Mouse (Mus musculus): ENCODE results near the gene Cnp.
"Not testable (repeated sequence)": the region's sequence is repeated elsewhere in the genome, so short reads cannot be mapped to it uniquely, and the experiment has no call there.

The Cnp gene

DNA sequence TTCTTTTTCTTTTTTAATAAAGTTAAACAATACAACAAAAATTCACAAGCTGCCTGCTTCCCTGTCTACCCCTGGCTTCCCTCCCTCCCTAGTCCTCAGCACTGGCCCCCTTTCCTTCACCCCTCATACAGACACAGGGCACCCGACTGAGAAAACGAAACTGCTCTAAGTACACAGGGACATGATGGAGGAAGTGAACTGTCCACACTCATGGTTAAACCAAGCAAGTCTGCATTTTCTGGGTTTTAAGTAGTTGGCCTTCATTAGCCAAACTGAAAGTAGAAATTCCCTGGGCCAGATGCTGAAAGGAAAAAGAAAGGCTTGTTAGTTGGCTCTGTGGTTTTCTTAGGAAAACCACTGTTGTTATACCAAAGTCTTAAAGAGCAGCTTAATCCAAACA lies 8.1 kb downstream of the Cnp start:
- in situ Hi-C loops (cut with MboI, MseI) = no loop called here

GRCm38 (mm10) chr11:100584561-100584961 lies 9.9 kb downstream of the Cnp start:
- in situ Hi-C loops (cut with MboI, MseI) = no loop called here

DNA sequence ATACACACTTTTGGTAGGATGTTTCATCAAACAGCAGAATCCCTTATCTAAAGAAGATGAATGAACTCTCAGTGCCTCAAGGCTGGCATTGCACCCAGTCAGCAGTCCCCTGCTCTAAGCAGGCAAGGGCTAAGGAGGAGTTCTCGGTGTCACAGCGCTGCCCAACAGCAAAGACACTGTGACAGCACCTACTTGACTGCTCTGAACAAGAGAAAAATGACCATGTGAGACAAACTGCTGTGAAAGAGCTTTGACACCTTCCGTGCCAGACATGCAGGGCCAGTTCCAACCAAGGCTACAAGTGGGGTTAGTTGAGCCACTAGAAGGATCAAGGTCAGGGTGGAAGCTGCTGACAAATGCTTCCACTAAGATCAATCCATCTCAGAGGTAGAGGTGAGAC lies 10.4 kb downstream of the Cnp start:
- in situ Hi-C loops (cut with MboI, MseI) = no loop called here

GRCm38 (mm10) chr11:100588462-100588861 lies 13.8 kb downstream of the Cnp start:
- in situ Hi-C loops (cut with MboI, MseI) = no loop called here

DNA sequence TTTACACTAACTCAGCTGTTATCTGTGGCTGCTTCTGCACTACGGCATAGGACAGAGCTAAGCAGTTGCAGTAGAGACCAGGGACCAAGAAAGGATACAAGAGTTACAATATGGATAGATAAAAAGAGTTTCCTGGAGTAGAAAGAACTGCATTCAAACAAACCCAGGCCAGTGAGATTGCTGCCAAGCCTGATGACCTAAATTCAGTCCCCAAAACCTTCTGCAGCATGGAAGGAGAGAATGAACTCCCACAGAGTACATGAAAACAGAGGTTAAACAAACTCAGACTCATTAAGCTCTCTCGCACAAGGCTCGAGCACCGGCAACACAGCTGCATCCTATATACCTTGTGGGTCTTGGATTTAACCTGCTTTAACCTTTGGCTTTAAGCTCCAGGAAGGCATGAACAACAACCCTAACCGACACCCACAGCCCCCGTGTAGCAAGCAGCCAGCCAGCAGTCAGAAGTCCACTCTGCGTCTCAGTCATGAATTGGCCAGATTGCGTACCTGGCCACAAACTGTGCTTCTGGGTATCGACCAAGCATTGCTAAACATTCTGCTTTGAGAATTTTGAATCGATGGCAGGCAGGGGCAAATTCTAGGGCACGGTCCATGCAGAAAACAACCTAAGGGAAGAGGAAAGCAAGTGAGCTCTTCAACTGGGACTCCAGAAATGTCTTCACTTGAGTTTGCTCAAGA lies 17.8 kb downstream of the Cnp start:
- in situ Hi-C loops (cut with MboI, MseI) = no loop called here

DNA sequence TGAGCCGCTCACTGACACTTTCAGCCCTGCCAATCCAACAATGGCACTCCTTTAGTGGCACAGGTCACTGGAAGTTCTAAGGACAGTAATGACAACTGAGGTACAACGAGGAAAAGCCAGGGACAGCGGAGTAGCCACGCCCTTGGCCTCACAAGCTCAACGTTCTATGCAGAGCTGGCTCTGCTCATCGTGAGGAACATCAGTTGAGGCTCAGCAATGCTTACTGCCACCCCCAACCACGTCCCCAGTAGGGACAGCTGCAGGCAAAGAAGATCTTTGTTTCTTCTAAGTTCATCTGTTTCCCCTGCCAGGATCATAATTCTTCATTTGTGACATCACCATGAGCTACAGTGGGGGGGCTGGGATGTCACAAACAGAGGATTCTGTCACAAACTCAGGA lies 19.9 kb downstream of the Cnp start:
- in situ Hi-C loops (cut with MboI, MseI) = no loop called here

- in situ Hi-C loops (cut with MboI, MseI) = no loop called here
Observed at GRCm38 (mm10) chr11:100595533-100595932, 20.8 kb downstream of the Cnp start.

GRCm38 (mm10) chr11:100598074-100598473 lies 23.4 kb downstream of the Cnp start:
- in situ Hi-C loops (cut with MboI, MseI) = no loop called here

DNA sequence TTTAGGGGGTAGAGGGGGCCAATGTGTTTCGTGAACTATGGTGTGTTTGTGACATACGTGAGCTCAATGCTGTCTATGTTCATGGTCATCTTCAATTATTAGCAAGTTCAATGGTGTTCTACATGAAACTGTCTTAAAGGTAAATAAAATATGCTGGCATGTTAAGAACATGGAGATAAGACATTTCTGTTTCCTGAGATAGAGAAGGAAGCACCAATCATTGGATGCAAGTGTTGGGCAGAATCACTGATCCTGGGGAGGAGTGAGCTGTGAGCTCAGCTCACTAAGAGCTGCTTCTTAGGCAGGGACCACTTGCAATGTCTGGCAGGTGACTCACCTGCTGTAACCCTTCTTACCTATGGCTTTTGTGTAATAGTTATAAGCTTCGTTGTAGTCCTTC lies 26.7 kb downstream of the Cnp start:
- in situ Hi-C loops (cut with MboI, MseI) = no loop called here

DNA sequence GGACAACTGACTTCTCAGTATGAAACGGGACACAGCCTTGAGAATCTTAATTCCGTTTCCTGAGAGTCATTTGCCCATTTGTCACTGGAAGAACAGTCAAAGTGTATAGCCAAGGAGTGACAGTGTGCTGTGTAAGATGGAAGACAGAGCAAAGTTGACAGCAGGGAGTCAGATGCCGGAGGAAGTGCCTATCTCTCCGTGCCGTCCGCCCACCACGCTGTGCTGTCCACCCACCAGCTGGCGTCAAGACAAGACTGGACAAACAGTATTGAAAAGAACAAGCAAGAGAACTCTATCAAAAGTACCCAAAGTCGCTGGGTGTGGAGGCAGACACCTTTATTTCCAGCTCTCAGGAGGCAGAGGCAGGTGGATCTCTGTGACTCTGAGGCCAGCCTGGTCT lies 28.5 kb downstream of the Cnp start:
- in situ Hi-C loops (cut with MboI, MseI) = no loop called here

- in situ Hi-C loops (cut with MboI, MseI) = no loop called here
Observed at GRCm38 (mm10) chr11:100603813-100604212, 29.1 kb downstream of the Cnp start.

GRCm38 (mm10) chr11:100604321-100605005 lies 29.8 kb downstream of the Cnp start:
- in situ Hi-C loops (cut with MboI, MseI) = no loop called here

- in situ Hi-C loops (cut with MboI, MseI) = no loop called here
Observed at GRCm38 (mm10) chr11:100605451-100605850, 30.7 kb downstream of the Cnp start.

GRCm38 (mm10) chr11:100607121-100607520 lies 32.4 kb downstream of the Cnp start:
- in situ Hi-C loops (cut with MboI, MseI) = no loop called here

DNA sequence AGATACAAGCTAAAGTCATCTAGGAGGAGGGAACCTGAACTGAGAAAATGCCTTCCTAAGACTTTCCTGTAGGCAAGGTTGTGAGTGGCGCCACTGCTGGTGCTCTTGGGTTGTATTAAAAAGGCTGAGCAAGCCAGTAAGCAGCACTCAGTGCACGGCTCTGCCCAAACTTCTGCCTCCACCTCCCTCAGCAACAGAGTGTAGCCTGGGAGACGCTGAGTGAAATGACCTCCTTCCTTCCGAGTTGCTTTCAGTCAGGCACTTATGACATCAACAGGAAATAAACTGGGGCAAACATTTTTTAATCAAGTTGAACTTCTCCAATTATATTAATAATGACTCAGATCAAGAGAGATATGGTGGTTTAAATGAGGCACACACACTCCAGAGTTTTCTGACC lies 34.1 kb downstream of the Cnp start:
- in situ Hi-C loops (cut with MboI, MseI) = no loop called here

DNA sequence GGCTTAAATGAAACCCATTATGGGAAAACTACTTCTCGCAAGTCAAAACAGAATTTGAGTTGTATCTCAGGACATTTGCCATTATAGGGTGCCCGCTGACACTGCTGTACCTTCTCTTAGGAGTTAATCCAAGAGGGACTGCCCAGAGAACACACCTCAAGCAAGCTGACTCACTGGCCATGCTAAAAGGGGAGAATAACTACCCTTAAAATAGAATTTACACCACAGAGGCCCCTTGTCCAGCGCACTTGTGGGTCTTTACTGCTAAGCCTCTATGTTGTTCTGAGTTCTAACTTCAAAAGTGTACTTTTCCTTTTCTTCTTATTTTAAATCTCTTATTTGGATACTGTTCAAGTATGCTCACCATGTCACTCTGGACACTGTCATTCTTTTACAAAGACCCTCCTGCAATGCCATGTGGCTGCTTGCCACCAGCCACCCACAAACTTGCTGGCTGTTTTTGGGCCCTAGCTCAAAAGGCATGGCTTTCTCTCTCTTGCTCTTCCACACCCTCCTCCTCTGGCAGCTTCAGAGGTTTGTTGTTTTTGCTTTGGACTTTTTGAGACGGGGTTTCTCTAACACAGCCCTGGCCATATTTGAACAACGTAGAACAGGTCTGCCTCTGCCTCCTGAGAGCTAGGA lies 34.8 kb downstream of the Cnp start:
- in situ Hi-C loops (cut with MboI, MseI) = no loop called here

GRCm38 (mm10) chr11:100609997-100610680 lies 35.4 kb downstream of the Cnp start:
- in situ Hi-C loops (cut with MboI, MseI) = no loop called here

DNA sequence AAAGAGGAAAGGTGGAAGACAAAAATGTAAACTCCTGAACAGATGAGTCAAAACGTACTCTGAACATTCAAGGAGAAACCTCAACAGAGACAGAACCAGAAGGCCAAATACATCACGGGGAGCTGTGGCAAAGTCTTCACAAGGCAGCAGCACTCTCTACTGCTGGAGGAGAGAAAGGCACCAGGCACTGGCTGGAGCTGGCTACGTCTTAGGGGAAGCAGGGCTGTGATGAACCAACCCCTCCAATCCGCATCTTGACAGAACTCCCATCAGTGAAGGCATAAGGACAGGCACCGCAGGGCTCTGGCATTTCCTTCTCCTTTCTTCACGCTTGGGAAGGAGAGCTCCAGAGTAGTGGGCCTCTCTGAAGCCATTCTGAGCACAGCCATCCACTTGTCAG lies 36.9 kb downstream of the Cnp start:
- in situ Hi-C loops (cut with MboI, MseI) = no loop called here

- in situ Hi-C loops (cut with MboI, MseI) = no loop called here
Observed at GRCm38 (mm10) chr11:100613241-100613640, 38.5 kb downstream of the Cnp start.

DNA sequence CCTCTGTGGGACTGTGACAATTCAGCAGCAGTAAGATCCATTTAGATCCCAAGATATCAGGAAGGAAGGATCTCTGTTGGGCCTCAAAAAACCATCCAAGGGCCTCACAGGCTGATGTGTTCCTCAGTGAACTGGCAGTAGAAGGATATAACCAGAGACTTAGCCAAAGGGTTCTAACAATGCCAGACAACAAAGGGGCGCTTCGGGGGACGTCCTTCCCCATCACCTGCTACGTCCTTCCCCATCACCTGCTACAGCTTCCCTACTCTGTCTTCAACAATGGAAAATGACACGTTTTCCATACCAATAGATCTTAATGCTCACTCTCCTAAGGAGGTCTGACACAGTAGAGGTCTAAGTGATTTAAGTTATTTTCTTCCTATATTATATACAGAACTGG lies 41.6 kb downstream of the Cnp start:
- in situ Hi-C loops (cut with MboI, MseI) = no loop called here

GRCm38 (mm10) chr11:100616836-100617235 lies 42.1 kb downstream of the Cnp start:
- in situ Hi-C loops (cut with MboI, MseI) = not testable (repeated sequence)

DNA sequence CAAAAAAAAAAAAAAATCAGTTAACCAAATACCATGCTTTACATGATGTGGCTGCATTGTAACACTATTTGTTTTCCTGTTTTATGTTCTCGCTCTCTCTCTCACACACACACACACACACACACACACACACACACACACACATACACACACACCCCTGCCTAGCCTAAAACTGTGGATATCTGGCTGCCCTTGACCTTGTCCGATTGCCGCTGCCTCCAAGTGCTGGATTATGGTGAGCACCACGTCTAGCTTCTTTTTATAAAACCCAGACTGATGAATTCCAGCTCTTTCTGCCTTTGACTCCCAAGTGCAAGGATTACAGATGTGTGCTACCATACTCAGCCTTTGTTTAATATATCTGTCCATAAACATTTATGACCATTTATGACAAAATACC lies 42.8 kb downstream of the Cnp start:
- in situ Hi-C loops (cut with MboI, MseI) = no loop called here

Measured in T-helper 2 cell (primary cell).